In genomic region chr15:103170316-103170679, GRCm38 (mm10) we compare ENCODE assay signal across 9 mouse cellular contexts. TPM values are rescaled to one million over a fixed set of nuclear protein-coding genes. Genes with fewer than 3 reads are reported as not detected.
DNase-seq lines count a peak whose midpoint lies in the region; ATAC-seq and TF ChIP-seq lines count a peak whose summit lies in the region.
"Had no signal": no experiment of that assay in that cellular context is flagged by ENCODE, and none has a peak within 500 bp of the region (broad histone marks: within the 10 kb centered on the region; RNA-seq: fewer than 3 reads in every experiment).

No protein-coding gene starts in this region.

- H3K9me3 ChIP-seq in heart, embryonic 16.5 days (replicated peaks; ENCODE audit: control insufficient read depth, low read length): no peaks in the 10 kb centered on the region
- no peaks in the 10 kb centered on the region for H3K9me3 ChIP-seq in G1E (replicated peaks)
- H3K9me3 ChIP-seq in hindbrain, embryonic 14.5 days (ENCODE audit: control insufficient read depth, low read length): no peaks in the 10 kb centered on the region
- H3K9me3 ChIP-seq in midbrain, embryonic 14.5 days (ENCODE audit: control insufficient read depth, low read length): no peaks in the 10 kb centered on the region

- H3K4me1 ChIP-seq in heart, embryonic 16.5 days (ENCODE audit: control insufficient read depth, insufficient read depth, low read length): peaks cover 14% of the 10 kb centered on the region
- peaks cover under 1% of the 10 kb centered on the region for H3K4me1 ChIP-seq in heart, adult 2 months (ENCODE audit: control insufficient read depth, insufficient read depth, low read length)
- H3K4me1 ChIP-seq in G1E (ENCODE audit: insufficient read depth, low read depth, low read length): peaks cover 59% of the 10 kb centered on the region
- H3K4me1 ChIP-seq in hindbrain, embryonic 14.5 days (replicated peaks; ENCODE audit: control insufficient read depth, insufficient read depth, low read length): peaks cover 23% of the 10 kb centered on the region
- H3K4me1 ChIP-seq in midbrain, embryonic 14.5 days (ENCODE audit: control insufficient read depth, insufficient read depth, low read length): peaks cover 9% of the 10 kb centered on the region

- no peak for TF ChIP-seq EP300 in heart, adult 2 months (IDR thresholded peaks at IDR 0.05; ENCODE audit: insufficient read depth, low read depth, low read length)

- H3K4me3 ChIP-seq in heart, embryonic 16.5 days (ENCODE audit: low read length): peak overlapping the region; percentile 19; the same call in 1 of the 2 replicates
- H3K4me3 ChIP-seq in heart, adult 2 months: no peak overlapping the region
- H3K4me3 ChIP-seq in G1E (ENCODE audit: low read depth, low read length): peak overlapping the region; percentile 21; the same call in 1 of the 2 replicates
- H3K4me3 ChIP-seq in hindbrain, embryonic 14.5 days (replicated peaks; ENCODE audit: low read length): peak overlapping the region; percentile 34
- peak overlapping the region; percentile 45; the same call in 1 of the 2 replicates for H3K4me3 ChIP-seq in midbrain, embryonic 14.5 days (replicated peaks; ENCODE audit: low read depth, low read length)

- no peak for DNase-seq in heart, adult 2 months
- no peak for DNase-seq in G1E (ENCODE audit: low spot score)
- no peak for DNase-seq in hindbrain, embryonic 14.5 days (ENCODE audit: low spot score)
- DNase-seq in midbrain, embryonic 14.5 days: no peak
- no peak for DNase-seq in thymus, postnatal 36 days
- no peak for DNase-seq in adrenal gland, adult 8-10 months
- DNase-seq: thymus, postnatal 14 days had no signal

- no peaks in the 10 kb centered on the region for H3K36me3 ChIP-seq in heart, embryonic 16.5 days (ENCODE audit: control insufficient read depth, insufficient read depth)
- H3K36me3 ChIP-seq in heart, adult 2 months (ENCODE audit: control insufficient read depth, insufficient read depth, low read length): no peaks in the 10 kb centered on the region
- H3K36me3 ChIP-seq in G1E (replicated peaks): no peaks in the 10 kb centered on the region
- H3K36me3 ChIP-seq in hindbrain, embryonic 14.5 days (replicated peaks; ENCODE audit: control insufficient read depth, insufficient read depth): no peaks in the 10 kb centered on the region
- no peaks in the 10 kb centered on the region for H3K36me3 ChIP-seq in midbrain, embryonic 14.5 days (ENCODE audit: control insufficient read depth, insufficient read depth, low read length)

- peaks cover 93% of the 10 kb centered on the region for H3K27me3 ChIP-seq in heart, embryonic 16.5 days (ENCODE audit: control insufficient read depth, insufficient read depth, low read length)
- peaks cover 10% of the 10 kb centered on the region for H3K27me3 ChIP-seq in heart, adult 2 months (ENCODE audit: control insufficient read depth, insufficient read depth, low read length)
- peaks cover 80% of the 10 kb centered on the region for H3K27me3 ChIP-seq in G1E (ENCODE audit: insufficient read depth, low read length)
- peaks cover 77% of the 10 kb centered on the region for H3K27me3 ChIP-seq in hindbrain, embryonic 14.5 days (ENCODE audit: control insufficient read depth, insufficient read depth, low read length)
- H3K27me3 ChIP-seq in midbrain, embryonic 14.5 days (ENCODE audit: control insufficient read depth, insufficient read depth, low read length): peaks cover 89% of the 10 kb centered on the region

- TF ChIP-seq POLR2A in heart, adult 2 months (IDR thresholded peaks at IDR 0.05; ENCODE audit: insufficient read depth, low read depth, low read length): no peak

- H3K9ac ChIP-seq in heart, embryonic 16.5 days (ENCODE audit: low read length): no peak overlapping the region
- H3K9ac ChIP-seq in heart, adult 2 months (ENCODE audit: low read depth, low read length): no peak overlapping the region
- peak overlapping the region; percentile 61; the same call in 1 of the 2 replicates for H3K9ac ChIP-seq in hindbrain, embryonic 14.5 days
- H3K9ac ChIP-seq in midbrain, embryonic 14.5 days (replicated peaks; ENCODE audit: low read length): peak overlapping the region; percentile 64; the same call in 1 of the 2 replicates

- no peaks in the 10 kb centered on the region for H3K79me2 ChIP-seq in heart, adult 2 months (replicated peaks; ENCODE audit: control insufficient read depth, insufficient read depth, low read length)

- no peak for TF ChIP-seq CTCF in heart, adult 2 months (IDR thresholded peaks at IDR 0.05)
- TF ChIP-seq CTCF in G1E (IDR thresholded peaks at IDR 0.05; ENCODE audit: low read depth, low read length): no peak

- intact Hi-C loops in heart, adult 2 months (cut with DNase I): loop anchor here (5.0 kb wide), 1 partner anchor 473 kb away; no protein-coding TSS in a partner anchor

- H3K27ac ChIP-seq in heart, embryonic 16.5 days (ENCODE audit: low read length): no peak overlapping the region
- H3K27ac ChIP-seq in heart, adult 2 months: no peak overlapping the region
- no peak overlapping the region for H3K27ac ChIP-seq in hindbrain, embryonic 14.5 days
- H3K27ac ChIP-seq in midbrain, embryonic 14.5 days (replicated peaks; ENCODE audit: low read depth, low read length): no peak overlapping the region

- ATAC-seq in heart, embryonic 16.5 days (replicated peaks; ENCODE audit: extremely low read depth, insufficient read depth, low FRiP score): no peak
- no peak for ATAC-seq in G1E (ENCODE audit: extremely low read depth, insufficient number of reproducible peaks, low FRiP score, poor library complexity, severe bottlenecking)
- no peak for ATAC-seq in hindbrain, embryonic 14.5 days (ENCODE audit: low FRiP score)
- no peak for ATAC-seq in midbrain, embryonic 14.5 days (ENCODE audit: low FRiP score, low TSS enrichment)
- ATAC-seq in granulocyte monocyte progenitor cell, adult 5-6 weeks (replicated peaks; ENCODE audit: poor library complexity, severe bottlenecking): no peak

- H3K4me2 ChIP-seq in heart, embryonic 16.5 days (ENCODE audit: low read depth, low read length): peak overlapping the region; percentile 88
- H3K4me2 ChIP-seq in hindbrain, embryonic 14.5 days (replicated peaks): peak overlapping the region; percentile 63
- H3K4me2 ChIP-seq in midbrain, embryonic 14.5 days (ENCODE audit: low read length): peak overlapping the region; percentile 91

- WGBS in heart, embryonic 16.5 days: 13% methylated on average over 15 of the region's 16 CpGs
- 27% methylated on average over 15 of the region's 16 CpGs for WGBS in heart, adult 2 months
- 2% methylated on average over 15 of the region's 16 CpGs for WGBS in hindbrain, embryonic 14.5 days
- 5% methylated on average over 15 of the region's 16 CpGs for WGBS in midbrain, embryonic 14.5 days

RNA-seq across cellular contexts. Expression of gene Smug1, which starts 3.4 kb away (rescaled TPM):
- polyA plus RNA-seq in heart, embryonic 16.5 days (2015; fragmentation: Nextera tagmentation; extraction: Ambion mirVana): 14.9 and 17.1 TPM in 2 replicates
- total RNA-seq in heart, adult 2 months (2021): 10 to 100 TPM; 13.9 to 15.2 TPM
- 13.3 and 13.9 TPM in 2 replicates for polyA plus RNA-seq in heart, adult 2 months (2012; rRNA removed)
- total RNA-seq in G1E (2014; fragmentation: Nextera tagmentation): 7.8 and 10.6 TPM in 2 replicates
- 9.0 and 11.3 TPM in 2 replicates for total RNA-seq in G1E (2017)
- 3.6 and 5.0 TPM in 2 replicates for polyA plus RNA-seq in G1E (2012)
- polyA plus RNA-seq in hindbrain, embryonic 14.5 days (2014; fragmentation: Nextera tagmentation; extraction: Ambion mirVana): 37.6 and 40.8 TPM in 2 replicates
- polyA plus RNA-seq in midbrain, embryonic 14.5 days (2014; fragmentation: Nextera tagmentation; extraction: Ambion mirVana): 22.7 and 25.0 TPM in 2 replicates
- total RNA-seq in granulocyte monocyte progenitor cell, adult 5-6 weeks (2014; fragmentation: Nextera tagmentation): 3.3 and 4.7 TPM in 2 replicates
- 1.8 and 4.0 TPM in 2 replicates for total RNA-seq in granulocyte monocyte progenitor cell, adult 5-6 weeks (2017)
- 10 to 100 TPM; 14.3 to 22.9 (median 15.7) TPM for total RNA-seq in adrenal gland, adult 8-10 months (2022)

Comparison
In these comparisons a context has a peak if more than half of its experiments do, and no peak if none do; other contexts are left out.
1. H3K9ac ChIP-seq: peak in hindbrain, embryonic 14.5 days (single experiment) and midbrain, embryonic 14.5 days (single experiment); none in heart, embryonic 16.5 days (single experiment) and heart, adult 2 months (single experiment).
2. Peak in every context shown above with its lines, with median percentiles within 50 percentile points of each other: H3K4me2 ChIP-seq.